Mouse (Mus musculus): ENCODE data around the gene Fes.

DNA sequence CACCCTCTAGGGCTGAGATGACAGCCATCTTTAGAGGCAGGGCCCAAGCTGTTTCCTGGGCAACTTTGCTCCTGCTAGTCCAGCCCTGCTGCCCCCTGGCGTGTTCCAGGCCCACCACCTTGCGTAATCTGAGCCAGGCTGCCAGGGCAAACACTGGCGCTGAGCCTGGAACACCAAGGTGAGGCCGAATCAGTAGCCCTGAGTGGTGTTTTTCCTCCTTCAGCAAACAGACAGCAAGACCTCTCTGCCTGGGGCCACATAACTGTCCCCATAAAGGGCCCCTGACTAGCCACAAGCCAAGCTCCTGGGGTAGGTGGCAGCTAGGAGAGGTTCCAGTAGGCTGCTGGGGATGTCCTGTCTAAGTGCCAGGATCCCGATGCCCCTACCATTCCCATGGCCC, 12.4 kb upstream of the Fes start:
- TF ChIP-seq GATA1 (IDR thresholded peaks at IDR 0.05; ENCODE audit: borderline replicate concordance, low read length) (no peak), FLI1 (IDR thresholded peaks at IDR 0.05; ENCODE audit: low read length) (no peak)

All from megakaryocyte, embryonic 14.5 days (primary cell).